Mouse (Mus musculus) urinary bladder, postnatal 25 days (tissue): ENCODE results near the gene Ssna1.

Experiments used
- DNase-seq: peaks from one replicate; pipeline ENCODE4 v3.0.0; 2022; ENCODE audit warnings: low spot score

Gene Ssna1

DNA sequence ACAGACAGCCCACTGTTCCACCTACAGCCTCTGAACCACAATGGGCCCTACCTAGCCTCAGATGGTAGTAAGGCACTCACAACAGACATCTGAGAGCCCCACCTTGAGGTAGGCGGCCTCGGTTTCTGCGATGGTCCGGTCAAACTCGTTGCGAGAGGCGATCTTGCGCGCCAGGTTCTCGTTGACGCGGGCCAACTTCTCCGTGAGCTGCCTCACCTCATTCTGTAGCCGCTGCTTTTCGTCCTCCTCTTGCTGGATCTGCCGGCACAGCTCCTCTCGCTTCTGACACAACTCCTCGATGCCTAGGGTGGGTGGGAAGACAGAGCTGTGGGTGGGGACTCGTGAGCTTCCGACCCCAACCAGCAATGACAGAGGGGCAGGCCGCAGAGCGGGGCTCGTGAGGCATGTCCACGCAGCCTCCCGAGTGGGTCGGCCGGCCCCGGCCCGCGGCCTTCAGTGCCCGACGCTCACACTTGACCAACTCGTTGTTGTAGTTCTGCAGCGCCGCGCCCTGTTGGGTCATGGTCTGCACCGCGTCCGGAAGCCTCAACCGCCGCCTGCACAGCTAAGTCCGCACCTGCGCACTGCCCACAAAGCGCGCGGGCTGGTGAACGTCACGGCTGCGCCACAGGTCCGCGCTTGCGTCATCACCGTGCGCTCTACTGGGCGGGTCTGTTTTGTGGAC, at the start of gene Ssna1, which contains the start of gene Anapc2:
Gene Ssna1 (minus strand): TSS at position 612 of the 685 bp plus-strand sequence.
Gene Anapc2 (plus strand): TSS at position 652 of the 685 bp plus-strand sequence.
- DNase-seq: peak; percentile 99

DNA sequence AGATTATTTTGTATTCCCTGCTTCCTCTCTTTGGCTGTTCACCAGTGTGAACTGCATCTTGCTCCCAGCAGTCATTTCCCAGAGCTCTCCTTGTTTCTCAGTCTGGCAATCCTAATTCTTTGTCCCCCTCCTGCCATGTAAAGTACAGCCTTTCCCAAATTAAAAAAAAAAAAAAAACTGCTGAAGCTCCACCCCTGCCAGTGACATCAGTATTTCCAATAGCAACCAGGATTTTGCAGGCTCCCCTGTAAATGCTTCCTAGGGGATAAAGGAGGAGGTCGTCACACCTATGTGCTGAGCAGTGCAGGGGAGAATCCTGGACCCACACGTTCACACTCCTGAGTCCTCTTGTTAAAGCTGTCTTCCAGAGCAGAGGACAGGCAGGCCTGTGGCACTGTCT, 47.8 kb upstream of the Ssna1 start:
- DNase-seq: no peak

DNA sequence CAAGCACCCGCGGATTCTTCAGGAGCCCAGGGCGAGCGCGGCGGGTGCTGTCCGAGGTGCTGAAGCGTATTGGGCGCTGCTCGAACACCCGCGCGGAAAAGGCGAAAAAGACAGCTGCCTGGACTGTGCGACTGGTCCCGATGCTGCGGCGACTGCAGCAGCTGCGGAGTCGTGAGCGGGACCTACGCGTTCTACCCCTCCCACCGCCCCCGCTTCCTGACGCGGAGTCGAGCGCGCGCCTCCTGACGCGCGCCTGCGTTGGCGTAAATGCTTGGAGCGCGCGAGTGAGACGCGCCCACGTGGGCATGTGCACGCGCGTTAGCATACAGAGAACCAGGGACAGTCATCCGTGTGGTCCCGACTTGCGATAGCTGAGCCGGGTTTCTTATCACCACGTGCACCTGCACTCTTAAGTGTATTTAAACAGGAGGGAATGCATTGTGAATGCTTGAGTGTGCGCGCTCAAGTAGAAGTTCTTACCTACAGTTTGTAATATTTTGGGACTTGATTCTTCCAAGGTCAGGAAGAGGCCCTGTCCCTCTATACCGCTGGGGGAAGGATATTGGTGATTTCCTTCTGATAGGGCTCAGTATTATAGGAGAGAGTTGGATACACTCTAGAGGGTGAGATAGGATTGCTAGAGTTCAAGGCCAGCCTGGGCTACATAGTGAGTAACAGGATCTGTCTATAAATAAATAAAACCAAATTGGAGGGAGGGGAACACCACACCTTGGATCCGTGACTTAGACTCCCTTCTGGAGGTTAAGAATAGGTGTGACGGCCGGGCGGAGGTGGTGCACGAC, 46.9 kb upstream of the Ssna1 start, which contains the start of gene Grin1:
Gene Grin1 (minus strand): TSS at position 217 of the 803 bp plus-strand sequence.
- peak; percentile 61 for DNase-seq

DNA sequence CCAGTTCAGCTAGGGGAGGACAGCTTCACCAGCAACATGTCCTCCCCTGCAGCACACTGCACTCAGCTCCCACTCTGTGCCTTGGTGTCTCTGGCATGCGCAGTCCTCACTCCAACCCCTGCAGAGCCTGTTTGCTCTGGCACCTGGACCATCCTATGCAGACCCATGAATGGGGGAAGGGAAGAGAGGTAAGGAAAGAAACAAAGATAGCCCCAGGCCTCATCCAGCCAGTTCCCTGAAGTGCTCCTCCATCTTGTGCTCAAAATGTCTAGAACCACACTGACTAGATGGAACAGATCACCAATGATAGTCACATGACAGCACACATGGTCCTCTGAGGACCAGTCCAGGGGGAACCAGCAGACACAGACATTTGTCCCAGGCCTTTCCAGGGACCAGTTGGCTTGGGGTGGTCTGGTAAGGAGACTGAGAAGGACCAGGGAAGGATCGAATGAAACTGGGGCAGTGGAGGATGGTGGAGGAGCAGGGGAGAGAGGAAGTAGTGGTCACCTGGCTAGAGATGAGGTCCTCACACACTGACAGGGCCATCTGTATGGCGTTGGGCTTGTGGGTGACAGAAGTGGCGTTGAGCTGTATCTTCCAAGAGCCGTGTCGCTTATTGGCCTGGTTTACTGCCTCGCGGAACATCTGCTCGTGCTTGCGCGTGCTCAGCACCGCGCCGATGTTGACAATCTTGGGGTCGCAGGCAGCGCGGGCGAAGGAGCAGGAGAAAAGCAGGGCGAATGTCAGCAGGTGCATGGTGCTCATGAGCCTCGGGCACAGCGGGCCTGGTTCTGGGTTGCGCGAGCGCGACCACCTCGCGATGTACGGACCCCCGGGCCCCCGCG, 46.1 kb upstream of the Ssna1 start:
- DNase-seq: no peak

DNA sequence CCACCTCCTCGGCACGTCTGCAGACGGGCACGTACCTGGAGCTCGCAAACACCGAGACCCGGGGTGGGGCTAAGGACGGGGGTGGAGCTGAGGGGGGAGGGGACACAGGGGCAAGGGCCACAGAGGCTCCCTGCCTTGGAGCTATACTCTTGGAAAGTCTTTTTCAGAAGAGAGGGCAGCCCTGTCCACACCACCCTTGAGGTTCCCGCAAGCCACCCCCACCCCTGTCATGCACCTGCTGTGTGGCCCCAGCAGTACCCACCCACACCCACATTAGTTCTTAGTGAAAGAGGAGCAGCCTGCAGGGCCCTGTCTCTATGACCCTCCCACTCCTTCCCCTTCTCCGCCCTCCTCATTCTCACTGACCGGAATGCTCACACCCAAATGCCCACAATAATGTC, 39.3 kb upstream of the Ssna1 start:
- no peak for DNase-seq

DNA sequence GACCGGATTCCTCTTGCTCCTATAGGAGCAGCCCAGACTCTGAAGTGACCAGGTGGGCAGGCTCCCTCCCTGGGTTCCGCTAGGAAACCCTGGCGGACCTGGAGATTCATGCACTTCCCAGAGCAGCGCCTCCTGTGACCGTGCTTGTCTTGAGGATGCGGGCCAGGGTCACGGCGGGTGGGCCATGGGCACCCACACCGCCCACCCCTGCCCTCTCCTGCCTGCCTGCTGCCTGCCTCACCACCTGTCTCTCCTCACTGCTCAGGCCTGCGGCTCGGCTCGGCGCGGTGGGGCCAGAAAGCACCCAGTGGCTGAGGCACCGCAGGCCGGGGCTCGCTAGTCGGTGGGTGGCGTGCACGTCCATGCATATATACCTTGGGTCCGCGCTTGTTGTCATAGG, 38.7 kb upstream of the Ssna1 start:
- DNase-seq: no peak

DNA sequence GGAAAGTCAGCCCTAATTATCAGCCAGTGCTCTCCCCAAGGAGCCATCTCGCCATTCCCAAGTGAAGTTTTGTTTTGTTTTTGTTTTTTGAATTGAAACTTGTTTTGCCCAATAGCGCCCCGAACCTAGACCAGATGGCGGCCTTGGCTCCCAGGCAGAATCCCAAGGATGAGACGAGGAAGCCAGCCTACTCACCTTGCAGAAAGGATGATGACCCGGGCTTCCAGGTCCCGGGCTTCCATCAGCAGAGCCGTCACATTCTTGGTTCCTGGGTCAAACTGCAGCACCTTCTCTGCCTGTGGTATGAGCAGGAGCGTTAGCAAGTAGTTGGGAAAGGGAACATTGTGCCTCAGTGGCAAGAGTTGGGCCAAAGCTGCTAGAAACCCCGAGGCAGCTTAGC, 37.9 kb upstream of the Ssna1 start:
- no peak for DNase-seq

DNA sequence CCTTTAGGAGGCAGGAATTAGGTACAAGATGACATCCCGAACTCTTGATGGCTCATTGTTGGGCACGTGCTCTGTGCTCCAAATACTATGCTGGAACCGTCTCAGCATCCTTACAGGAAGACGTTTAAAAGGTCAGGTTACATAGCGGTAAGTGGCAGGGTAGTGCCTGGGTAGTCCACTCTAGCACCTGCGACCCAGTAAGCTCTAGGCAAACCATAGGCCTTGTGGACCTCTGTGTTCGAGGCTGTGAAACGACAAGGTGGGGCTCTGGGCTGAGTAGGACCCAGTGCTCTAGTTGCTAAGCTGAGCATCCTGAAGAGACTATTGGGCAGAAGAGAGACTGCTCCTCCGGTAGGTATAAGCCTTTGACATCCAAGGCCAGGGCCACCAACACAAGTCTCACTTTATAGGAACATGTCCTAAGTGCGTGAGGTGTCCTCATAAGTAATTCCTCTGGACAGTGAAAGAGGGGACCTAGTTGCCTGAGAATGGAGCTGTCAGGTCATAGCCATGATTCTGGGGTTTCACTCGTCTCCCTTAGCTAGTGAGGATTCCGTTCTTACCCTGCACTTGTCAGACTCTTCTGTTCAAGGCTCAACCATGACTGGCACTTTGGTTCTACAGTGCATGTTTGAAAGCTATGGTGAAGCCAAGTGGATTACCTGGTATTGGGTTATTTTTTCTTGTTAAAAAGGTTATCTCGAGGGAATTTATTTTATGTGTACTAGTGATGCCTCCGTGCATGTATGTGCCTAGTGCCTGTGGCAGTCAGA, 33.5 kb upstream of the Ssna1 start:
- no peak for DNase-seq

DNA sequence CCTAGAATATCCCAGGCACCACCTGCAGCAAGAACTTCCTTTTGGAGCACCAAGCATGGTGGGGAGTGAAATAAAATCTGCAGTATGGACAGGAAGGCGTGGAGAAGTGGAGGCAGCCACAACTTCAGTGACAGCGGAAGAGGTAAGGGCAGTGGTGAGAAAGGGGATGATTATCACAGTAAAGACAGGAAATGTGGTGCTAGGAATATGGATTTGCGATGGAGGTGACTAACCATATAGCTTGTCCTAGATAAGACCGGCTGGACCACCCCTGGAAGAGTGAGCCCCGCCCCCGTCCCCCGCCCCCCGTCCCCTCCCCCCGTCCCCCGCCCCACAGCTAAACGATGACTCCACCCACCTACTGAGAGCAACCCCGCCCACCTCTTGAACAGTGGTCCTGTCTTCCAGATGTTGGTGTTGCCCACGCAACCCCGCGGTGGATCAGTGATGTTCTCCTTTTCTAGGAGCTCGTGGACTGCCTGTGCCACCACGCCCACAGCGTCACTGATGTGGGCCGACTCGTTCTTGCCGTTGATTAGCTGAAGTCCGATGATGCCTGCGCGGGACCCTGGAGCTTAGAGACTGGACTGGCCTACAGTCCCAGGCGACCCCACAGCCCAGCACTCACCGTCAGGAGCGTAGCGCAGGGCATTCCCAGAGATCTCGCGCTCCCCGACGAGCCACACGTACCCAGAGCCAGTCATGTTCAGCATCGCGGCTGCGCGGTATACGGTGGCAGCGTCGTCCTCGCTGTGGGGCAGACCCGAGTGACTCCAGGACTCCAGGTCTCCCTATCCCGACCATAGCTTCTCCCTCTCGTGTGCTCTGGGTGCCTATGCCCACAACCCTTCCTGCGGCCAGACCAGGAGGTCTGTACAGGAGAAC, 32.7 kb upstream of the Ssna1 start:
- no peak for DNase-seq

DNA sequence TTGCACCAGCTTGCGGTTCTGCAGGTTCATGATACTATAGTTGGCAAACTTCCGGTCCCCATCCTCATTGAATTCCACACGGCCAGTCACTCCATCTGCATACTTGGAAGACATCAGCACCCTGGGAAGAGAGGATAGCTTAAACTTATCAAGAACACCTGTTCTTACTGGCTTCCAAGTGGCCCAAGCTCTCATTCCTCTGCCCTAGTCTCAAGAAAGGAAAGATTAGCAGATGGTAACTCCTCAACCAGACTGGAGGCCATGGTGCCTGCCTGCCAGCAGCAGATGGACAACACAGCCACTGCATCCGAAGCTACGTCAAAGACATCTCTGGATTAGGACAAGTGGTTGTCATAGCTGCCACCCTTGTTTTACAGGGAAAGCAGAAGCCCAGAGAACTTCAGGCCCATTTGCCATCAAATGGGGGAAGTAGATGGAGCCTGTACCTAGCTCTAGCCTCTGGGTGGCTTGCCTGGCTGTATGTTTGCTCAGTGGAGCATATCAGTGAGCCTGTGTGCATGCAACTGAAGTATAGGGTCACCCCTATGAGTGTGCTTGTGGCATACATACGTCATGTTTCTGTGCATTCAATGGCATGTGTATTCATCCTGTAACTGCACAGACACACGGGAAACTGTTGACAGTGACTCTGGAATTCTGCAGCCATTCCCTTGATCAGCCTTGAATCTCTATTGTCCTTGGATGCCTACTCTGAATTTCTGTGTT, 31.9 kb upstream of the Ssna1 start:
- no peak for DNase-seq

DNA sequence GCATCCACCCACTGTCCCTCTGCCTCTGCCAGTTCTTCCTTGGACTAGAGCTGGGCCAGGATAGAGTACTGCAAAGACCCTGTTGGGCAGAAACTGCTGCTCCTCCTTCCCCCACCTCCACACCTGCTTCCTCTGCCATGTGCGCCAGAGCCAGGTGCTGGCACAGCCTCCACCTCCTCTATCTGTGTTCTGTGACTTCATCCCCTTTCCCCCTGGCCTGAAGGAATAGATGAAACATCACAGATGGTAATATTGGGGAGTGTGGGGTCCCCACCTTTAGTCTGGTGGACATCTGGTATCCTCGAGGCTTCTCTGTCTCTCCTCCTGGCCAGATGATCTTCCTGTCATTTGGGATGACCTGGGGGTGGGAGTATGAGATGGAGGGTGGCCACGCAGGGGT, 31.2 kb upstream of the Ssna1 start:
- DNase-seq: no peak

DNA sequence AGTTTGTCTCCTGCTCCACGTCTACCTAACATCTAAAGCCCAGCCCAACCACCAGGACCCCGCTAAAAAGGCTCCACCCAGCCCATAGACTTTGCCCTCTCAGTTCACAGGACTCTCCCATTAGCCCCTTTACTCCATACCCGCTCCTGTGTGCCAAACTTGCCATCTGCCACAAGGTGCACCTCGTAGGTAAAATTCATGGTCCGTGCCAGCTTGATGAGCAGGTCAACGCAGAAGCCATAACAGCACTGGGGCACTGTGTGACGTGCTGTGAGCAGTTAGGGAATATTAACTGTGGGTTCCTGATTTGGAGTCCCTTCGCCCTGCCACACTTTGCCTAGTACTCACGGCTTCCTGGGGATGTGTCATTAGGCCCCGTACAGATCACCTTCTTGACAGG, 25.8 kb upstream of the Ssna1 start:
- DNase-seq: no peak

DNA sequence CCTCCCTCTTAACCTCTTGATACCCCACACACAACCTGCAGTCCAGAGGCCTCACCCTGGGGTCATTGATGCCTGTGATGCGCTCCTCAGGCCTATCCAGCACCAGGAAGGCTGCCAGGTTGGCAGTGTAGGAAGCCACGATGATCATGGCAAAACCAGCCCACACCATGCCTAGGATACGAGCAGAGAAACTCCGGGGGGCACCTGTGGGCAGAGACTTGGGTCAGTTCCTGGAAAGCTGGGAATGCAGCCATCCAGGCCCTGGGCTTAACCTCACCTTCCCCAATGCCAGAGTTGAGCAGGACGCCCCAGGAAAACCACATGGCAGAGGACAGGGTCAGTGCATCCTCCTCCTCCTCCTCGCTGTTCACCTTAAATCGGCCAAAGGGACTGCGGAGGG, 24.9 kb upstream of the Ssna1 start:
- DNase-seq: no peak

DNA sequence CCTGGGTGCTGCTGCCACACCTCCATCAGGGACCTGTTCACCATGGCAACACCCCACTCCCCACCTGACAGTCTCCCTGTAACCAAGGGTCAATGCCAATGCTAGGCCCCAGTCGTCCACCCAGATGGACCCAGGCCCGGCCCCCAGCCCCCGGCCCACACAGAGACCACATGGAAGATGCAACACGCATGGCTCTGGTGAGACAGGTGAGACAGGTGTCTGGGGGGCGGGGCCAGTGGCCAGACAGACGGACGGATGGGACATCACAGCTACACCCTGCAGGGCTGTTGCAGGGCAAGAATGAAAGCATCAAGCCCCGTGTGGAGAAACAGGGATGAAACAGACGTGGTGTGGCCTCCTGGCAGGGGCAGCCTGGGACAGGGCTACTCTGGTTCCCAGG, 21.5 kb upstream of the Ssna1 start:
- DNase-seq: no peak

DNA sequence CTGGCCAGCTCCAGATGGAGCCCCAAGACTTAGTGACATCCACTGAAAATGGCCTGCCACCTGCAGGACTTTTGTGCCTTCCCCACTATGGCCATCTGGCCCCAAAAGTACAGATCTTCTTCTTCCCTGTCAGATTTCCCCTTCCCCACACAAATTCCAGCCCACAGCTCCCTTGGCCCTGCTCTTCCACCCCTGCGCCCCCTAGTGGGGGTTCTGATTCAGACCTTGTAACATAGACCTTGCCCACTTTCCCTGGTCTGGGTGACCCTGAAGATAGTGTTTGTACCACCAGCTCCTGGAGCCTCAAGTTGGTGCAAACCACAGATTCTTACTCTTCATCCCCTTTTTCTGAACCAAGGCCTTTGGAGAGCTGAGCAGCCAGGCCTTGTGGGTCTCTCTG, 20.6 kb upstream of the Ssna1 start:
- DNase-seq: peak; percentile 89

DNA sequence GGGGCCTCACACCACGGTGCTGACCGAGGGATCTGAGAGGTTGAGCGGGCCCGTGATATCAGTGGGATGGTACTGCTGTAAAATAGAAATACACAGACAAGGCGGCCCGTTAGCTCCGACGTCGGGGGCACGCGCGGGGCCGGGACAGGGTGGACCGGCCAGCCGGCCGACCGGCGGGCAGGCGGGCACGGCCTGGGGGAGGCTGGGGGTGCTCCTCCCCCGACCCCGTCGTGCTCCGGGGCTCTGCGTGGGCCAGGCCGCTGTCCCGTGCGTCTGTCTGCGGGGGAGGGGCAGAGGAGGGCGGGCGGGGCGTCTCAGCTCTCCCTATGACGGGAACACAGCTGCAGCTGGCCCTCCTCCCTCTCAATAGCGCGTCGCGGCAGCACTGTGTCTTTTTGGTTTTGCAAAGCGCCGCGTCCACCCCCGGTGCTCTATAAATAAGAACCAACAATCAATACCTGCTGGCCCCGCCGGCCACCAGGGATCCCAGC, 19.9 kb upstream of the Ssna1 start:
- no peak for DNase-seq

DNA sequence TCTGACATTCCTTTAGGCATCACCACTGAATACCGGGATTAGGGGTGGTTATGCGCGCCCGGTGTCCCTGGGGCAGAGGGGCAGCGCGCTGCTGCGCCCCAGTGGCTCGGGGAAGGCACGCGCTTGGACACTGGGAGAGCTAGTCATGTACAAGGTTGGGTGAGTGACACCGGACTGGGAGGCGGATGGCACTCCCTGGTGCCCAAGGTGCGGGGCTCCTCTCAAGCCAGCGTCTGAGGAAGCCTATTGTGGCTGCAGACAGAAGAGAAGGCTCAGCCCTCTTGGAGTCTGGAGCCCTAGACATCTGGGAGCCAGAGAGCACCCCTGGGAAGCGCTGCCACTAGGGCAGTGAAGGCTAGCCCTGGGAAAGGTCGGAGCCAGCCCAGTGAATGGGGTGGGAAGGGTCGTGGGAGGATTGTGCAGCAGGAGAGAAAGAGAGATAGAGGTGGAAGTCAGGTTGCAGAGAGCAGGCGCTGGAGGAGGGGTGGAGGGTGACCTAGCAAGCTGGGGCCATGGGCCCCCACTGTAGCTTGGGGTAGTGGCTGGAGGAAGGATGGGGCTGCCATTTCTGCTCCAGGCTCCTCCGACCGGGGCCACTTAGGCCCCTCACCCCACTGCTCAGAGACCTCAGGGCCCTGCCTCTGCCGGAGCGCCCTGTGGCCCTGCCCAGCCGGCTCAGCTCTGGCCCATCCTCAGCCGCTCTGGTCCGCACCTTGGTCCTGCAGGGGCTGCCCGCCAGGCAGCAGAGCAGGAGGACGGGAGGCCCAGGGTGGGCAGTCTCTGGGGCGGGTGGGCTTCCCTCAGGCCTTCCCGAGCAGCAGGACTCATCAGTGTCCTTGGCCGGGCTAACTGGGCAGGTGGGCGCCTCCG, 19.2 kb upstream of the Ssna1 start:
- no peak for DNase-seq

DNA sequence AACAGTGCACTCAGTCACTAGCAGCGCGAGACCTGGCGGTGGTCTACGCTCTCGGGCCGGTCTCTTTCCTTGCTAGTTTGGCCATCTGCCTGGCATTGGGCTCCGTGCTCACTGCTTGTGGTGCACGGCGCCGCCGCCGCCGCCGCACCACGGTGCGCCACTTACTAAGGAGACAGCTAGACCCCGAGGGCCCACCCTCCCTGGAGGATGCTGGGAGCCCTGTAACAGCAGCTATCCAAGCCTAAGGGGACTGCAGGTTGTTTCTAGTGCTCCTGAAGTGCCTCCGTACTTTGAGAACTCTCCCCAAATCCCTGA, 18.5 kb upstream of the Ssna1 start:
- DNase-seq: no peak
